Mouse (Mus musculus): ENCODE data around the gene Olfr1188. TPM values are rescaled to one million over a fixed set of nuclear protein-coding genes. Genes with fewer than 3 reads are reported as not detected.
"Not testable (repeated sequence)": the region's sequence is repeated elsewhere in the genome, so short reads cannot be mapped to it uniquely, and the experiment has no call there.

The Olfr1188 gene
- not detected for total RNA-seq (2022)

GRCm38 (mm10) chr2:88556635-88557034, at the start of gene Olfr1188:
Olfr1188 (plus strand) TSS chr2:88556935.
- DNase-seq (ENCODE audit: low spot score in 2 of 2) = no peak

- no peak for DNase-seq (ENCODE audit: low spot score in 2 of 2)
These were observed 38.5 kb upstream of the Olfr1188 start, which contains the start of gene Olfr1186 for GRCm38 (mm10) chr2:88518251-88518650. Olfr1186 (plus strand) TSS chr2:88518551.

- no peak for DNase-seq (ENCODE audit: low spot score in 2 of 2)
These were observed 31.0 kb upstream of the Olfr1188 start for GRCm38 (mm10) chr2:88525720-88526119.

GRCm38 (mm10) chr2:88572696-88573095, 16.0 kb downstream of the Olfr1188 start:
- DNase-seq (ENCODE audit: low spot score in 2 of 2) = not testable (repeated sequence)

GRCm38 (mm10) chr2:88586154-88586553, 29.4 kb downstream of the Olfr1188 start, which contains the start of gene Olfr1189:
Olfr1189 (plus strand) TSS chr2:88586454.
- no peak for DNase-seq (ENCODE audit: low spot score in 2 of 2)

Other genes with a start within 250 kb of the Olfr1188 start
- not detected for gene Olfr1174-ps, start 241.8 kb upstream of the Olfr1188 start, total RNA-seq (2022)
- not detected for gene Olfr1175-ps, start 229.7 kb upstream of the Olfr1188 start, total RNA-seq (2022)
- not detected for gene Olfr1176, start 220.2 kb upstream of the Olfr1188 start, total RNA-seq (2022)
- not detected for gene Olfr1177-ps, start 210.4 kb upstream of the Olfr1188 start, total RNA-seq (2022)
- not detected for gene Olfr1178, start 169.9 kb upstream of the Olfr1188 start, total RNA-seq (2022)
- not detected for gene Olfr1179, start 150.5 kb upstream of the Olfr1188 start, total RNA-seq (2022)
- gene Olfr1180, start 137.8 kb upstream of the Olfr1188 start, total RNA-seq (2022) = not detected
- not detected for gene Olfr1181, start 130.8 kb upstream of the Olfr1188 start, total RNA-seq (2022)
- gene Gm13757, start 107.8 kb upstream of the Olfr1188 start, total RNA-seq (2022) = not detected
- not detected for gene Olfr1183, start 102.1 kb upstream of the Olfr1188 start, total RNA-seq (2022)
- gene Olfr1184, start 73.3 kb upstream of the Olfr1188 start, total RNA-seq (2022) = not detected
- not detected for gene Olfr1185-ps1, start 63.6 kb upstream of the Olfr1188 start, total RNA-seq (2022)
- not detected for gene Olfr1186, start 38.4 kb upstream of the Olfr1188 start, total RNA-seq (2022)
- gene Olfr1189, start 29.5 kb downstream of the Olfr1188 start, total RNA-seq (2022) = not detected
- gene Olfr1191-ps1, start 83.6 kb downstream of the Olfr1188 start, total RNA-seq (2022) = under 1 TPM in 1 of 4 experiments, not detected in 3; 0.08 TPM
- not detected for gene Olfr1192-ps1, start 91.6 kb downstream of the Olfr1188 start, total RNA-seq (2022)
- gene Olfr1193, start 118.7 kb downstream of the Olfr1188 start, total RNA-seq (2022) = not detected
- not detected for gene Olfr1195, start 132.3 kb downstream of the Olfr1188 start, total RNA-seq (2022)
- gene Olfr1196, start 147.7 kb downstream of the Olfr1188 start, total RNA-seq (2022) = not detected
- not detected for gene Olfr1197, start 175.4 kb downstream of the Olfr1188 start, total RNA-seq (2022)
- not detected for gene Olfr1198, start 194.4 kb downstream of the Olfr1188 start, total RNA-seq (2022)
- gene Olfr1199, start 203.5 kb downstream of the Olfr1188 start, total RNA-seq (2022) = not detected
- not detected for gene Olfr1200, start 213.6 kb downstream of the Olfr1188 start, total RNA-seq (2022)
- not detected for gene Olfr1201, start 236.1 kb downstream of the Olfr1188 start, total RNA-seq (2022)

Measured in left cerebral cortex, adult 8-10 months (tissue).